Mouse (Mus musculus) gonadal fat pad, adult 2 months (tissue): Measurements from ENCODE around the gene Wdr74. TPM values are rescaled to one million over a fixed set of nuclear protein-coding genes. Genes with fewer than 3 reads are reported as not detected.

Experiments
- DNase-seq: peaks from one replicate; pipeline ENCODE4 v3.0.0-alpha.2; 2012; ENCODE audit warnings: low read depth
- polyA plus RNA-seq: library from polyadenylated mRNA; depleted of rRNA; stranded (reverse); fragments of >200 nt; gene quantifications from 2 replicates; pipeline ENCODE4 v1.2.3, GENCODE M21; 2012

Gene Wdr74
- polyA plus RNA-seq, 1 experiment = 32.2 TPM

DNA sequence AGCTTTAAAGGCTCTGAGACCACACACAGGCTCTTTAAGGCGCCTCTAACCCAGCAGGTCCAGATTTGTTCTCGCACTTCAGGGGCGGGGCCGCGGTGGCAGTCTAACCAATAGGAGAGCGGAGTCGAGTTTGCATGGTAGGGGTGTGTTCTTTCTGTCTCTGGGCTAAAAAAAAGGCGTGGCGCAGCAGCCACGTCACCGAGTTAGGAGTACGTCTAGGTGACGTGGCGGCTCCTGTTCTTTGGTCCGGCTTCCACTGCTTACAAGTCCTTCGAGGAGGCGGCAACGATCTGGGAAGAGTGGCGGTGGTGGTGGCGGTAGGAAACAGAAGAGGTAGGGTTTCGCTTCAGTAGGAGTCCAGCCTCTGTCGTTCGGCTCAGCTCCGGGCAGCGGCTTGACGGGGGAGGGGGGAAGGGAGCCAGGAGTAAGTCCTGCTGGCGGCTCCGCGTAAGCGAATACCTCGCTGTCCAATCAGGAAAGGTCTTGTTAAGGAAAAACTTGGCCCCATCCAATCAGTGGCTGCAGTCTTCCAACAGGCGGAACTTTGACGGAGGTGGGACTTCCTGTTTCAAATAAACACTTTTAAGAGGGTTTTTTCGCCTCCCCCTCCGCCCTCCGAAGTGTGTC is 5.7 kb downstream of the Wdr74 start, which contains the start of gene Stx5a:
TSS of gene Stx5a (plus strand) at position 171 of the 627 bp plus-strand sequence.
- peak; percentile 90 for DNase-seq

DNA sequence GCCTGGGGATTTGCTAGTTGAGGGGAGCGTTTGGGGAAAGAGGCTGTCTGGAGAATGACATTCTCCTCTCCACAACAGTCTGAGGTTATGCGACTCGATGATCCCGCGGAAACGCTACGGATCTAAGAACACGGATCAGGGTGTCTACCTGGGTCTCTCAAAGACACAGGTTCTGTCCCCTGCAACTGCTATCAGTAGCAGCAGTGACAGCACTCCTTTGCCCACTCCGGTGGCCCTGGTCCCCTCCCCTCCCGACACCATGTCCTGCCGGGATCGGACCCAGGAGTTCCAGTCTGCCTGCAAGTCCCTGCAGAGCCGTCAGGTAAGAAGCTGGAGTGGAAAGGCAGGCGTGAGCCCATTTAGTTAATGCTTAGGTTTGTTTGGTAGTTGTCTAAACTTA is 6.5 kb downstream of the Wdr74 start:
- no peak for DNase-seq

DNA sequence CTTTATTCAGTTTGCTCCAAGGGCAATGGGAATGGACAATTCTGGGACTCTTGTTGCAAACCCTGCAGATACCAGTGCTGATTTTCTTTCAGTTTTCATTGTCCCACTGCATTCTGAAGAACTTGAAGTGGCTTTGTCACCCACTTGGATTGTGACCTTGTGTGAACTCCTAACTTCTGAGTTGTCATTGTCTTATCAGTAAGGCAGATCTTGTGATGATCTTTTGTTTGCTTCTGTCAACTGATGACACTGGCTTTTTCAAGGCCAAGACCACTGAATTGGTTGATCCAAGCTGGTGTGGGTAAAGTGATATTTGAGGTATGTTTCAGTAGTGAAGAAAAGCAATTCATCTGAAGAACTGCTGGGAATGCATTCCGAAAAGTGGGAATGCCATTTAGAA is 9.8 kb downstream of the Wdr74 start:
- no peak for DNase-seq

DNA sequence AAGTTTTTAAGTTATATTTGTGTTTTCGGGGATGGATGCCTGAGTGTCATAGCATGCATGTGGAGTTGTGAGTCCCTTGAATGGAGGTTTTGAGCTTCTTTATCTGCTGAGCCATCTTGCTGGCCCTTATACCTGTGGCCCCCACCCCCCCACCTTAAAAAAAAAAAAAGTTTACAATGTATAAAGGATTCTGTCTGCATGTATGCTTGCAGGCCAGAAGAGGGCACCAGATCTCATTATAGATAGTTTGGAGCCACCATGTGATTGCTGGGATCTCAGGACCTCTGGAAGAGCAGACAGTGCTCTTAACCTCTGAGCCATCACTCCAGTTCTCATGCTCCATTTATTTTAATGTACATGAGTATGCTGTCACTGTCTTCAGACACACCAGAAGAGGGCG is 11.7 kb downstream of the Wdr74 start:
- no peak for DNase-seq

DNA sequence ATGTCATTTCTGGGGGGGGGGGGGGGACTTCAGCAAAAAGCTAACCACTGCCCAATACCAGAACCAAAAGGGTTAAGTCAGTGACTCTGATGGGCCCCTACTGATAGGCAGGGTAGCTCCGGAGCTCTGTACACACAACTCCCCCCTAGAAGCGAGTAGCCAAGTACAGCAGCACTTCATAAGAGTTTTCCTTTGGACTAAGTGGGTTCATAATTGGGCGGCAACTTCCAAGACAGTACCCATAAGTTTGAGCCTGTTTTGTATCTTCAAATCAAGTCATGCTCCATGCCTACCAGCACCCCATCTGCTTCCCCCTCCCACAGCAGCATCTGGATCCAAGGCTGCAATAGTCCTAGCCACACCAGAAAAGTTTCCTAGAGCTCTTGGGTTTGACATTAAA is 20.0 kb downstream of the Wdr74 start:
- DNase-seq = no peak

DNA sequence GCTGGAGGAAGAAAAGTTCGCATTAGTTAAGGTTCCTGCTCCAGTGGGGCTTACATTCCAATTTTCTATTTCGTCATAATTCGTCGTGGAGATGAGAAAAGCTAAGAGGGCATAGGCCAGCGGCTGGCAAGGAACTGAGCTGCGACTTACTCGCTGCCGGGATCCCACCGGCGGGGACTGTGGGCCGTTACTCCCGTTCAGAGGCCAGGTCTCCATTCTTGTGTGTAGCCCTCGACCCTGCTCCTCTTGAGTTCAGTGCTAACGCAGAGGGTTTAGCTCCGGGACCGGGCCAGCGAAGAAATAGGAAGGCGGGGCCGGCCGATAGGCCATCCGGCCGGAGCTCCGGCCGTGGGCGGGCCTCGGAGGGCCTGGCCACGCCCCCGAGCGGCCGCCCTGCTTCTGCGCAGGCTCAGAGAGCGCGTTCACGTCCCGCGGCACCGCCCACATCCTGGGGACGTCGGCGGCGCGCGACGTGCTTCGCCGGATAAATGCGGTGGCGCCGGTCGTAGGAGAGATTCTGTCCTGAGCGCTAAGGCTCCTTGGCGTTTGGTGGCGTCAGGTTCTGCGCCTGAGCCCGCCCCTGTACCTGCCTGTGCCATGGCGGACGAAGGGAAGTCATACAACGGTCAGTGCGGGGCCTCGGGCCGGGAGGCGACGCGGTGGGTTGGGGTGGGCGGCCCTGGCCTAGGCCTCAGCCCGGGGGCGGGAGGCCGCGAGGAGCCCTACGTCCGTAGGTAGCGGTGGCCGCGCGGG is 21.2 kb downstream of the Wdr74 start, which contains the start of gene Nxf1:
TSS of gene Nxf1 (plus strand) at position 439 of the 753 bp plus-strand sequence.
- DNase-seq = no peak

DNA sequence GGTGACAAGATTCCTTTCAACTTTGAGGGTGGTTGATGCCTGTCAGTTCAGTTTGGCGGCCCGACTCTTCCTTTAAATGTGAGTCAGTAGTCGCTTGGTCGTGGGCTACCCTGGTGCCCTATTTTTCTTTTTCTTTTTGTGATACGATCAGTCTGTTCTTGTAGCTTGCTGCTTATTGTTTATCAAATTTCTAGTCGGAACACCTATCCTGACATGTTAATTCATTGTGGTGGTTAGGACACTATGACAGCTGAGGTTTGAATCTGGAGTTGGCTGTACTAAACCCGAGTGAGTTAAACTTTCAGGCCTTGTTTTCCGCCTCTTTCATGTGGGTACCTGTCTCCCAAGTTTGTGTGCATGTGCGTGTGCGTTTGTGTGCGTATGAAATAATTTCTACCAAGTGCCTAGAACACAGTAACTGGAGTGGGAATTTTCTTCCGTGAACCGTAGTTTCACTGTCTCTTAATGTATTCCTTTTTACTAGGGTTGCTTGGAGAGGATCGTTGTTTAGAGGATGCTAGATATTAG is 21.9 kb downstream of the Wdr74 start:
- DNase-seq = no peak

DNA sequence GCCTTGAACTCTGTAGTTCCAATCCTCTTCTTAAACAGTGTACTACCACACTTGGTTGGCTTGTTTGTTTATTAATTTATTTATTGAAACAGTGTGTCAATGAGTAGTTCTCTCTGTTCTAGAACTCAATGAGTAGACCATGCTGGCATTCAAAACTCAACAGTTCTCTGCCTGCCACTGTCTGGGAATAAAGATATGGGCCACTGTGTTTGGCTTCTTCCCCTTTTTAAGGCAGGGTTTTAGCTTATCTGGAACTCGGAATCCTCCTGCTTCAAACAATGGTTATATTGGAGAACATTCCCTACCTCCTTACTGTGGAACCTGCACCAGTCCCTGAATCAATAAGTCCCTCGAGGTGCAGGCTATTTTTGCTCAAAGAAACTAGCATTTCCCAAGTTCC is 23.3 kb downstream of the Wdr74 start:
- no peak for DNase-seq

DNA sequence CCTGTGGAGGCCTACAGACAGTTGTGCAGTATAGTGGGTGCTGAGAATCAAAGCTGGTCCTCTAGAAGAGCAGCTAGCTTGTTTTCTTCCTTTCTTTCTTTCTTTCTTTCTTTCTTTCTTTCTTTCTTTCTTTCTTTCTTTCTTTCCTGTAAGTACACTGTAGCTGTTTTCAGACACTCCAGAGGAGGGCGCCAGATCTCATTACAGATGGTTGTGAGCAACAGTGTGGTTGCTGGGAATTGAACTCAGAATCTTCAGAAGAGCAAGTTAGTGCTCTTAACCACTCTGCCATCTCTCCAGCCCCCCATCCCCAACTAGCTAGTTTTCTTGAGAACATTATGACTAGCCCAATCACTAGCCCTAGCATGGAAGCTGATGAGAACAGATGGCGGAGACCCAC is 25.1 kb downstream of the Wdr74 start:
- no peak for DNase-seq

DNA sequence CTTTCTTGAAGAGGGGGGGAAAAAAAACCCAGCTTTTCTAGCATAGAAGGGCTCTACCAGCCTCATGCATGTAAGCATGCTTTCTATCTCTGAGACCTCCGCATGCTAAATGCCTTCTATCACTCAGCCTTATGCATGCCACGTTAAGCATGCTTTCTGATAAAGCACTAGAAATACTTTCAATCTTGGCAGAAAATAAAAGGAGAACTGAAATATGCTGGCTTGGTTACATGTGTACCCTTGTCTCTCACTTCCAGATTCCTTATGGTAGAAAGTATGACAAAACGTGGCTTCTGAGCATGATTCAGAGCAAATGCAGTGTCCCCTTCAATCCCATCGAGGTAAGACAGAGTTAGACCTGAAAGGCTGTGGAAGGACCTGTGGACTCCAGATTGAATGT is 27.6 kb downstream of the Wdr74 start:
- no peak for DNase-seq

DNA sequence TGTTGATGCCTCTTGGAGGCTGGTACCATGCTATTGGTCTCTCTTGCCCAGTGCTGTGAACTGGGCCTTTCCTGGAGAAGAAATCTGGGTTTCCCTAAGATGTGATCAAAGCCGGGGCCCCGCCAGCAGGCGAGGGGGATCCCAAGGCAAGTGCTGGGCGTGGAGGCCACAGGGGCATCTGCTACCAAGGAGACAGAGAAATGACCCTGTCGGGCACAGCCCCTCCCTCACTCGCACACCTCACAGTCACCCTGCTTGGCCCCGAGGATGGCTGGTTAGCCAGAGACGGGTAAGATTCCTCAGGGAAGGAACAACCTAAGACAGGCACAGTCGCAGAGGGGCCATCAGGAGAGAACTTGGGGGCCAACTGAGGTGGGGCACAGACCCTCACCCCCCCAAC is 29.9 kb downstream of the Wdr74 start:
- no peak for DNase-seq

DNA sequence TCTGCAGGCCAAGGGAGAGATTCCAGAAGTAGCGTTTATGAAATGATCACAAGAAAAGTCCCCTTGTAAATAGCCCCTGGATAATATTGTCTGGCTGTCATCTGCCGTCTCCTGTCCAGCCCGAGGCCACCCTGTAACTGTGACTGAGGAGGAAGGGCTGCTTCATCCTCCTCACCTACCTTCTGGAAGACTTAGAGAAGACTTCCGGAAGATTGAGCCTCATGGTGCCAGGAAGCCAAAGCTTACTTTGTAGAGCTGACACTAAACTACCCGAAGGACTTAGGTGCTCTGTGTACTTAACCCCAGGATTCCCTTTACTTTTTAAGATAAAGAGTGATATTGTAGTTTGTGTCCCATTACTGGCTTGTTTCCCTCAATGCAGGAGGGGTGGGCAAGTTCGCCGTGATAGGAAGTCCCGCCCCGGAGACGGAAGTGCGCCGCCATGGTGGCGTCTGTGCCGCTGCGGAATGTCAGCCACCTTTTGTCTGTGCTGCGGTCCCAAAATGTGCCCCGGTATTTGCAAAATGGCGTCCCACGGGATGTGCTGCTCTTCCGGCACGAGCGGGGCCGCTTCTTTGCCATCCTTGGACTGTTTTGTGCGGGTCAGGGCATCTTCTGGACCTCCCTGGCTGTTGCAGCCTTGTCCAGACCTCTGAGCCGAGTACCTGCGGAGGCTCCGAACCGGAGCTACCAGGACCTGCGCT is 35.1 kb downstream of the Wdr74 start, which contains the start of gene Tmem223:
TSS of gene Tmem223 (plus strand) at position 430 of the 704 bp plus-strand sequence.
- no peak for DNase-seq

DNA sequence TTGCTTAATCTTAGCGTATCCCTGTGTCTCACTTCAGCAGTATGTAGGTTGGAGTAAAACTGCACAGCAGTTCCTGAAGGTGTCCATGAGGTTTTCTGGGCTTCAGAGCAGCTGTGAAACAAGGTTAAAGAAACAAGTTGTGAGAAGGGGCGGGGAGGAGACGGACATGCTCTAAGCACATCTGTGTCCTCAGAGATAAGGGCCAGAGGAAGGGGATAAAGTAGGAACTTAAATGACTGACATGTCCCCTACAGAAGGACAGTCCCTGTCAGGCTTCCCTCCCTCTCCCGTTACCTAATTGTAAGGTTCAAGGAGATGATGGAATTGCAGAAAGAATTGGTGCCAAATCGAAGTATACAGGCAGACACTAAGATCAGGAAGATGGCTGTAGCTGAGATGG is 37.4 kb downstream of the Wdr74 start:
- no peak for DNase-seq

DNA sequence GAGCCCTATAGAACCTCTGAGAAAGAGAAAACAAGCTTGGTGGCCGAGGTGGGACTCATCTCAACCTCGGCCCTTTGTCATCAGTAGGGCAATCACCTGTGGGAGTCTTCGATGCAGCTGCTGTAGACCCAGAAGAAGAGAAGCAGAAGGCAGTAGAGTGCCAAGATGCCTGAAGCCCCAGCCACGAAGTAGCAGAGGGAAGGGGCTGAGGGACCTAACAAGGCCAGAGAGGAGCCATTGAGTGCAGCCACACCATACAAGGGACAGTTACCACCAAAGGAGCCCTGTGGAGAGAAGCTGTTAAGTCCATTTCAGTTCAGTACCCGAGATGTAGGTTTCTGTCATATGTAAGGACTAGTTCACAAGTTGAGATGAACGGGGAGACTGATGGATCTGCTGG is 37.8 kb downstream of the Wdr74 start:
- DNase-seq = no peak

DNA sequence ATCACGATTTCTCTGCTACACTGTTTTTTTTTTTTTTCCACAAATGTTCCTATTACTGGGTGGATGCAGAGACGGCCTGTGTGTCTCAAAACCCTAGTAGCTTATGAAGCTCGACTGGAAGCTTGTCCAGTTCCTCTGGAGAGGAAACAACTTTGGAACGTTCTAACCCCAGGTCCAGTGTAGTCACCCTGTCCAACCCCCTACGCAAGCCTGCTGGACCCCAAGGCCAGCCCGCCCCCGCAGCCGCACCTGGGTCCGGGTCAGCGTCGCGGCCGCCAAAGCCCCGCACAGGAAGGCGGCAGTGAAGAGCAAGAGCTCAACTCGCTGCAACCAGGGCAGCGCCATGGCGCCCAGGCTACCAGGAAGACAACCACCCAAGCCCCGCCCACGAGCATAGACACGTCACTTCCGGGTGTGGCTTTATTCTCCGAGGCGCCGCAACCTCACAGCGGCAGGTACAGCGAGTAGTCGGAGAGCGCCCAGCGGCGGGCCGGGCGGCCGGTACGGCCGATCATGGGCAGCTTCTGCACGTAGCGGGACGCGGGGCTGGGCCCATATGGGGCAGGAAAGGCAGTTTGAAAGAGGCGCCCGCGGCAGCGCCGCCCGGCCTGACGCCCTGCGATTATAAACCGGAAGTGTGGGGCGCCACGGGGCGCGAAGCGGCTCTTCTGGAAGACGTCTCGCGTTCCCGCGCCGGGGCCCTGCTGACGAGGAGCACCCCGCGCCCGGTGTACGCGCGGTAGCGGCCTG is 38.6 kb downstream of the Wdr74 start, which contains the start of gene Tmem179b:
TSS of gene Tmem179b (minus strand) at position 382 of the 750 bp plus-strand sequence.
- DNase-seq = no peak

DNA sequence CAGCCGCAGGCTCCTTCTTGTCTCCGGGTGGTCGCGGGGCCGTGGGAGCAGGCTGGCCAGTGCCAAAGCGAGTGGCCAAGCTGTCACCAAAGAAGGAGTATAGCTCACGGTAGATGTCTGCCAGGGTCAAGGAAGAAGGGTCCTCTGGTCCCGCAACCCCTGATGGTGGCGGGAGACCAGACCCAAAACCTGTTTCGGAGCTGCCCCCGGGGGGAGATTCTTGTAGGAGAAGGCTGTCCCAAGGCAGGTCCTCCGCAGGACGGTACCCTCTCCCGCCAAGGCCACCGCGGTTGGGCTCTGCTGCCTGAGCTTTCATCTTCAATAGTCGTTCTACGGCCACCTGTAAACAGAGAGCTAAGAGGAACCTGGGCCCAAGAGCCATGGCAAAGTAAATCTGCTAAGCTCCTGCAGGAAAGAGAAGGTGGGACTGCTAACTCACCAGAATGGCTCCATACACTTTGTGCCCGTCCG is 39.4 kb downstream of the Wdr74 start:
- DNase-seq = no peak

DNA sequence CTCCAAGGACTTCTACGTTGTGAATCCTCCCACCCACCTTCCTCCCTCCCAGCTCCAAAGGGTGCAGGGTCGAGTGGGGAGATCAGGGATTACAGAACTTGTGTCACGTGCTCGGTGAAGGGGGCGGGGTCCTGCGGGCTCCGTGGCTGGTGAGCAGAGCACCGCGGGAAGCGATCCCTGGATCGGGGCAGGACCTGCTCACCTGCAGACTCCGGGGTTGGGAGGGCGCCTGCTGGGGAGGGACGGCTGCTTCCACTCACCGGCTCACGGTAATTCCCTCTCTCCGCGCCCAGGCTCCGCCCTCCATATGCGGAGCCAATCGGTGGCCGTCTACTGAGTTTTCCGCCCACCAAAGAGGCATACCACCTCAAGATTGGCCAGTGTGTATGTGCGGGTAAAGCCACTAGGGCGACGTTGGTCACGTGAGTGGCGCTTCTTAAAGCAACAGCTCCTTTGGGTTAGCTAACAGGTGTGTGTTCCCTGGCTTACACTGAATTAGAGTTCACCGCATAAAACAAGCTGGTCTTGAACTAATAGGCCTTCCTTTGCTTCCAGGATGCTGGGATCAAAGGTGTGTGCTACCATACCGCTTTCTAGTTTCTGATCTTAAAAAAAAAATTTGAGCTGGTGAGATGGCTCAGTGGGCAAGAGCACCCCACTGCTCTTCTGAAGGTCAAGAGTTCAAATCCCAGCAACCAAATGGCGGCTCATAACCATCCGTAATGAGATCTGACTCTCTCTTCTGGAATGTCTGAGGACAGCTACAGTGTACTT is 50.6 kb downstream of the Wdr74 start, which contains the start of gene Taf6l:
TSS of gene Taf6l (minus strand) at position 410 of the 774 bp plus-strand sequence.
- peak; percentile 82 for DNase-seq

DNA sequence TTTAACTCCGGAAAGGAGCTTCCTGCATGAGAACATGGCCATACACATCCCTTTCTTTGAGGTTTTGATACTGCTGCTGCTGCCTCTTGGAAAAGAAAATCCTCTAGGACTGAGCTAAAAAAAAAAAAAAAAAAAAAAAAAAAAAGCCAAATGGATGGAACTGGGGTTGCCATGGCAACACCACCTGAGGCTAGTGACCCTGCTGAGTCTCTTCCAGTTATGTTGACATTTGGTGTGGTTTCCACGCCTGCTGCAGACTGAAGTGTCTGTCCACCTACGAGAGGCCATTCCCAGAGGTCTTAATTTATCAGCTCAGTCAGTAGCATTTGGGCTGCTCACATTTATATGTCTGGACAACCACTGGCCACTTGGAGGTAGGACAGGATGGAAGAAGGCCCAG is 52.9 kb downstream of the Wdr74 start:
- DNase-seq = no peak

DNA sequence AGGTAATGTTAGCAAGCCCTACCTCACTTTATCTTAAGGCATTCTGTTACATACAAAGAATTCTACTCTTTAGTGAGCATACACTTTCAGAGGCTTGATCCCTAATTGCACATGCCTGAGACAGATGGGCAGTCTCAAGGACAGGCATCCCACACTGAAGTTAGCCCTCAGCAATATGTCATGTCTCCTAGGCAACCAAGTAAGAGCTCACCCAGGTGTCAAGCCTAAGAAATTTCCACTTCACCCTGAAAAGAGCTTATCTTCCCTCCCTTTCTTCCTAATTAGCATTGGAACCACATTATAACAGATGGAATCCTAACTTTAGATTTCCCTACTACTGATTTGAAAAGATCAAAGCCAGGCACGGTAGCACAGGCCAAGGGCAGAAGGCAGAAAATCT is 53.5 kb downstream of the Wdr74 start:
- no peak for DNase-seq

DNA sequence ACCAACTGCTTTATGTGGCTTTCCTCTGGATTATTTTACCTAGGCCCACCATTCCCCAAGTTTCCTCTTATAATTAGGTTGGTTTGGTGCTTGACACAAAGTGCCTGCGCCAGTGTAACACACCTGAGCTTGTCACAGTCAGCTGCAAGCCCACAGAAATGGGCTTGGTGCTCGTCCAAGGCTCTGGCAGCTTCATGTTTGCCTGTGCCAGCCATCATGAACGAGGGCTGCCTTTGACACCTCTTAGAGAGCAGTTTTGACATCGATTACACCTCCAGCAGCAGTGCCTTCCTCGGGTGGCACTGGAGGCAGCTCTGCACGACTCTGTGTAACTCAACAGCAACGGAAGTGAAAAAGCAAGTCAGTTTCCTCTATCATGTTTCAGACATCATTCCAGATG is 54.5 kb downstream of the Wdr74 start:
- no peak for DNase-seq
